Mouse (Mus musculus): Measurements from ENCODE around the gene Klhl30. TPM values are rescaled to one million over a fixed set of nuclear protein-coding genes. Genes with fewer than 3 reads are reported as not detected.

The Klhl30 gene
- polyA plus RNA-seq (2015; fragmentation: Nextera tagmentation; extraction: Ambion mirVana): 43.7 and 48.6 TPM in 2 replicates

DNA sequence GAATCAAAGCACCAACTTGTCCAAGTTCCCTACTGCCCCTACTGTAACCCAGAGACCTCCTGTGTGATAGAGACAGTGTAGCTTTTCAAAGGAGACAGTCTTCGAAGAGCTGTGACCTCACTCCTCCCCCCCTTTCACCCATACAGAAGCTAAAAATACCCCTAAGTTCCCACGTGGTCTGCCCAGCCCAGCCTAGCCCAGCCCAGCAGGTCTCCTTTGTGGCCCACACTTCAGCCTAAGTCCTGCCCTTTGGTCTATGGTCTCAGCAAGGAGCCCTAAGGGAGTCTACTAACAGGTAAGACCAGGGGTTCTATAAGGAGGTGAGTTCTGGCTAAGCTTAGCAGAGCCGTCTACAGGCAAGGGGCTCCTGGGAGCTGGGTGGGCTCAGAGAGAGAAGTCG lies at the start of gene Klhl30:
Gene Klhl30, plus strand, starts transcription at position 176 of the 400 bp plus-strand sequence.
- Histone ChIP-seq H3K4me1 (peaks cover 42% of the 10 kb centered on the region), H3K36me3 (peaks cover 23% of the 10 kb centered on the region), H3K4me2 (peak within 1 kb of the TSS; percentile 78), H3K9ac (peak within 1 kb of the TSS; percentile 84), H3K27me3 (replicated peaks) (peaks cover 15% of the 10 kb centered on the region), H3K9me3 (no peaks in the 10 kb centered on the region), H3K27ac (replicated peaks) (peak within 1 kb of the TSS; percentile 90), H3K4me3 (peak within 1 kb of the TSS; percentile 56)
- ATAC-seq (ENCODE audit: extremely low read depth, insufficient number of reproducible peaks, low FRiP score, low TSS enrichment): peak; percentile 48; the same call in 1 of the 2 replicates
- 23% methylated on average over 4 of the region's 4 CpGs for WGBS

DNA sequence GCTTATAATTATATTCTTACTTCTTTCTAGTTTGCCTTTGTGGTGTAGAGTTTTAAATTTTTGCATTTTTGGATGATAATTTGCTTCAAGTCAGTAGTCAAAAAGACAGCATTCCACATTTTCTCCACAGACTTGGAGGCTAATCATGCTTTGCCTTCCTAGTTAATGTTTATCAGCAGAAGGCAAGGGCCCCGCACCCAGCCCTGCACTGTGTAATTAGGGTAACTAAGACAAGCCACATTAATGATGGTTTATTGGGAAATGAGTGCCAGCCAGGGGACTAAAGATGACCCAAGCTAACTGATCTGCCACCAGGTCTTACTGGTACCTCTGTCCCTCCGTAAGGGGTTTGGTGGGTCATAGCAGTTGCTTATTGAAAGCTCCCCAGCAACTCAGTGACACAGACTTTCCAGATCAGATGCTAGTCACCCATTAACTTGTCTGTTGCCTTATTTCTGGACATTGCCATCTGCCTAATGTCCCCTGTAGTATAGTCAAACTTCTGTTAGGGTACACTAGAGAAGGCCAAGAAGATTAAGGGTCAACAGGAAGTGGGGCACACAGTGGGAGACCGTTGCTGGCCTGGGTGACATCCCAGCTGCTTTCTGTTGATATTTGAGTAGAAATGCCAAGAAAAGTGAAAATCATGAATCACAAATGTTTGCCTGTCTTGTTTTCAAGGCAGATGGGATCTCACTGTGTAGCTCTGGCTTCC lies 49.5 kb upstream of the Klhl30 start:
- Histone ChIP-seq H3K4me1 (peaks cover 18% of the 10 kb centered on the region), H3K9me3 (no peaks in the 10 kb centered on the region), H3K27me3 (replicated peaks) (no peaks in the 10 kb centered on the region), H3K4me2 (no peak overlapping the region), H3K9ac (no peak overlapping the region), H3K4me3 (no peak overlapping the region), H3K27ac (replicated peaks) (no peak overlapping the region), H3K36me3 (peaks cover 41% of the 10 kb centered on the region)
- ATAC-seq (ENCODE audit: extremely low read depth, insufficient number of reproducible peaks, low FRiP score, low TSS enrichment): no peak
- WGBS: 81% methylated on average over 3 of the region's 3 CpGs

- Histone ChIP-seq H3K4me1 (peaks cover 18% of the 10 kb centered on the region), H3K4me2 (no peak overlapping the region), H3K9me3 (no peaks in the 10 kb centered on the region), H3K4me3 (no peak overlapping the region), H3K36me3 (peaks cover 47% of the 10 kb centered on the region), H3K27me3 (replicated peaks) (no peaks in the 10 kb centered on the region), H3K9ac (no peak overlapping the region), H3K27ac (replicated peaks) (no peak overlapping the region)
- WGBS: 86% methylated on average over 3 of the region's 3 CpGs
- ATAC-seq (ENCODE audit: extremely low read depth, insufficient number of reproducible peaks, low FRiP score, low TSS enrichment): no peak
Observed at GRCm38 (mm10) chr1:91302021-91302420, 48.8 kb upstream of the Klhl30 start.

DNA sequence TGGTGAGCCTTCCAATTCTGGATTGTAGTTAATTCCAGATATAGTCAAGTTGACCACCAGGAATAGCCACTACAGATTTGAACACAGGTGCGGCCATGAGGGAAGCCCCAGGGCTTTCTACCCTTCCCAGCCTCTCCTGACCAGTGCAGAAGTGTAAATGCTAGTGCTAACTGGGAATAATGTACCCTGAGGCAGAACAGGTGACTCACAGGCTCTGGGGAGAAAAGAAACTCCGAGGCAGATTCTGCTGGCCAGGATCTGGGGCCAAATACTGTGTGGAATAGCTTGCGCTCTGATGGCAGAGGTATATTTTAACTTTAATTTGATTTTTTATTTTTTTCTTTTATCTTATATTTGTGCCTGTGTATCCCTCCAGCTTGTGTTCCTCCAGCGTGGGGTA lies 46.2 kb upstream of the Klhl30 start:
- H3K4me2 ChIP-seq: no peak overlapping the region
- ATAC-seq (ENCODE audit: extremely low read depth, insufficient number of reproducible peaks, low FRiP score, low TSS enrichment): no peak
- H3K36me3 ChIP-seq: peaks cover 73% of the 10 kb centered on the region
- no peak overlapping the region for H3K27ac ChIP-seq (replicated peaks)
- no peaks in the 10 kb centered on the region for H3K9me3 ChIP-seq
- H3K4me1 ChIP-seq: peaks cover 4% of the 10 kb centered on the region; the same call in 1 of the 2 replicates
- H3K27me3 ChIP-seq (replicated peaks): no peaks in the 10 kb centered on the region
- no peak overlapping the region for H3K9ac ChIP-seq
- 87% methylated on average over 4 of the region's 4 CpGs for WGBS
- no peak overlapping the region for H3K4me3 ChIP-seq

GRCm38 (mm10) chr1:91309366-91310085 lies 41.3 kb upstream of the Klhl30 start:
- H3K27me3 ChIP-seq (replicated peaks): no peaks in the 10 kb centered on the region
- ATAC-seq (ENCODE audit: extremely low read depth, insufficient number of reproducible peaks, low FRiP score, low TSS enrichment): no peak
- 86% methylated on average over 13 of the region's 13 CpGs for WGBS
- H3K27ac ChIP-seq (replicated peaks): no peak overlapping the region
- H3K36me3 ChIP-seq: peaks cover 84% of the 10 kb centered on the region
- peaks cover 16% of the 10 kb centered on the region for H3K4me1 ChIP-seq
- H3K4me3 ChIP-seq: no peak overlapping the region
- 0 out of 2 replicates have a peak, but pooled peaks cover 5% of the 10 kb centered on the region for H3K9me3 ChIP-seq
- H3K9ac ChIP-seq: no peak overlapping the region
- no peak overlapping the region for H3K4me2 ChIP-seq

DNA sequence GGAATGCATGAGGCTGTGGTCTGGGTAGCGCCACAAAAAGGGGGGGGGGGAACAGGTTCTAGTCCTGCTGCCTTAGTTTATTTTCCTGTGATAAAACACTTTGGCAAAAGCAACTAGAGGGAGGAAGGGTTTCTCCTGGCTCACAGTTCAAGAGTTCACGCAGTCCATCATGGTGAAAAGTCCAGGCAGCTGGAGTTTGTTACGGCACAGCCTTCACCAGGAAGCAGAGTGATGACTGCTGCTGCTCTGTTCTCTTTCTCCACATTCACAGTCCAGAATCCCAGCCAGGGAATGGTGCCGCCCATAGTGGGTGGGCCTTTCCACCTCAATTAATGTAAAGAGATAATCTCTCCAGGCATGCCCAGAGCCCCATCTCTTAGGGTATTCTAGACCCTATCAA lies 38.5 kb upstream of the Klhl30 start:
- Histone ChIP-seq H3K4me2 (no peak overlapping the region), H3K9ac (no peak overlapping the region), H3K36me3 (peaks cover 59% of the 10 kb centered on the region), H3K9me3 (0 out of 2 replicates have a peak, but pooled peaks cover 5% of the 10 kb centered on the region), H3K27ac (replicated peaks) (no peak overlapping the region), H3K4me3 (no peak overlapping the region), H3K4me1 (peaks cover 23% of the 10 kb centered on the region), H3K27me3 (replicated peaks) (no peaks in the 10 kb centered on the region)
- ATAC-seq (ENCODE audit: extremely low read depth, insufficient number of reproducible peaks, low FRiP score, low TSS enrichment): no peak
- WGBS: 69% methylated on average over 4 of the region's 4 CpGs

- 34% methylated on average over 5 of the region's 5 CpGs for WGBS
- Histone ChIP-seq H3K4me2 (peak overlapping the region; percentile 31), H3K9me3 (0 out of 2 replicates have a peak, but pooled peaks cover 5% of the 10 kb centered on the region), H3K4me1 (peaks cover 33% of the 10 kb centered on the region), H3K36me3 (peaks cover 49% of the 10 kb centered on the region), H3K27me3 (replicated peaks) (no peaks in the 10 kb centered on the region), H3K9ac (peak overlapping the region; percentile 33), H3K27ac (replicated peaks) (peak overlapping the region; percentile 84), H3K4me3 (no peak overlapping the region)
- no peak for ATAC-seq (ENCODE audit: extremely low read depth, insufficient number of reproducible peaks, low FRiP score, low TSS enrichment)
Observed at GRCm38 (mm10) chr1:91313251-91313650, 37.6 kb upstream of the Klhl30 start.

DNA sequence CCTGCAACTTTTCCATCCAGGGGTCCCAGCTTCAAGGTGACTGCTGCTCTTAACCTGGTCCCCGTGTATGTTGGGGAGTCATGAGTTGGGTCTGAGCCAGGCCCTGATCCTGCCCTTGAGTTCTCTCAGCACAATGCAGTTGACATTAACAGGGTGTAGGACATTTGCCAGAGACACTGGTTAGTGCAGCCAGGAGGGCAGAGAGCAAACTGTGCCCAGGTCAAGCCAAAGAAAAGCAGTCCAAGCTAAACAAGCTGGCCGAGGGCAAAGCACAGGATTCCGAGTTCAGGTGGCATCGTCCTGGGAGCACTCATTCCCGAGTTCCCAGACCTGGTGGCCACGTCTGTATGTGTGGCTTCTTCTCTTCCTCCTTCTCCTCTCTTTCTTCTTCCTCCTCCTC lies 33.2 kb upstream of the Klhl30 start:
- 73% methylated on average over 6 of the region's 6 CpGs for WGBS
- Histone ChIP-seq H3K9ac (no peak overlapping the region), H3K4me2 (no peak overlapping the region), H3K36me3 (peaks cover 6% of the 10 kb centered on the region; the same call in 1 of the 2 replicates), H3K9me3 (no peaks in the 10 kb centered on the region), H3K27me3 (replicated peaks) (no peaks in the 10 kb centered on the region; the same call in 1 of the 2 replicates), H3K4me3 (no peak overlapping the region), H3K27ac (replicated peaks) (peak overlapping the region; percentile 12; the same call in 1 of the 2 replicates), H3K4me1 (peaks cover 51% of the 10 kb centered on the region)
- ATAC-seq (ENCODE audit: extremely low read depth, insufficient number of reproducible peaks, low FRiP score, low TSS enrichment): no peak

DNA sequence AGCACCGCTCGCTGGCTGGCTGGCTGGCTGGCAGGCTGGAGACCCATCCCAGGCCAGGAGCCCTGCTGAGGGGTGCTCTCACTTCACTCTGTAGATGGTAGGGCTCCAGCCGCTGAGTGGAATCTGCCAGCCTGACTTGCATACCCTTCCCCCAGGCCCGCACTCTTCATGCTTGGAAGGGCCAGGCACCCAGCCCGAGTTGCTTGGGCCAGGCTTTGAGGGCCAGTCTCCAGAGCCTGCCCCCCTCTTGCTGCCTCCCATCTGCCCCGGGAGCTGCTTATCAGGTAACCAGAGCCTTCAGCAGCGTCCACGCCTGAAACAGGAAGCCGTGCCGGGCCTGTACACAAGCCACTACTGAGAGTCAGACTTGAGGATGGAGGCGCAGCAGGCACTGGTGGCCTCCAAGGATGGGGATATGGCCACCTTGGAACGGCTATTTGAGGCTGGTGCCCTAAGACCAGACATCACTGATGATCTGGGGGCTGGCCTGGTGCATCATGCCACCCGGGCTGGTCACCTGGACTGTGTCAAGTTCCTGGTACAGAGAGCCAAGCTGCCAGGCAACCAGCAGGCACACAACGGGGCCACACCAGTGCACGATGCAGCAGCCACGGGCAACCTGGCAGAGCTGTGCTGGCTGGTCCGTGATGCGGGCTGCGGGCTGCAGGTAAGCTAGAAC lies 28.9 kb upstream of the Klhl30 start, which contains the start of gene Espnl:
Gene Espnl, plus strand, starts transcription at position 316 of the 679 bp plus-strand sequence.
- Histone ChIP-seq H3K4me1 (peaks cover 32% of the 10 kb centered on the region), H3K9me3 (no peaks in the 10 kb centered on the region), H3K27me3 (replicated peaks) (peaks cover 10% of the 10 kb centered on the region; the same call in 1 of the 2 replicates), H3K4me2 (peak within 1 kb of the TSS; percentile 36), H3K27ac (replicated peaks) (peak within 1 kb of the TSS; percentile 48), H3K9ac (peak within 1 kb of the TSS; percentile 64), H3K36me3 (no peaks in the 10 kb centered on the region), H3K4me3 (no peak within 1 kb of the TSS)
- ATAC-seq (ENCODE audit: extremely low read depth, insufficient number of reproducible peaks, low FRiP score, low TSS enrichment): no peak; the same call in 1 of the 2 replicates
- 38% methylated on average over 19 of the region's 19 CpGs for WGBS

DNA sequence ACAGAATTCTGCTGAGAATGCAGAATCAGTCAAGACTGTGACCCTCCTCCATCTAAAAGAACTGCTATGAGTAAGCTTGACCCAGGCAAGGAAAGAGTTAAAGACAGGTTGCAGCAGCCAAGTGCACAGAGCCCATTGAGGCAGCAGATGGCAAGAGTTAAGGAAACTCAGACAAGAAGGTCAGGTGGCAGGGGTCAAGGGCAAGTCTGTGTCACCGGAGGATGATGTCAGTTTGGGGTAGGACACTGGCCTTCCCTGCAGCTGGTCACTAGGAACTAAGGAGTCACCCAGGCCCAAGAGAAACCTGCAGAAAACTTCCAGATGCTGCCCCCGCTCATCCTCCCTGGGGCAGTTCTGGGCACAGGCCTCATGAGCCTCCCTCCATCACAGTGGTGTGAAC lies 26.2 kb upstream of the Klhl30 start:
- ATAC-seq (ENCODE audit: extremely low read depth, insufficient number of reproducible peaks, low FRiP score, low TSS enrichment): no peak
- Histone ChIP-seq H3K27ac (replicated peaks) (no peak overlapping the region), H3K27me3 (replicated peaks) (peaks cover 15% of the 10 kb centered on the region; the same call in 1 of the 2 replicates), H3K36me3 (no peaks in the 10 kb centered on the region), H3K4me1 (peaks cover 13% of the 10 kb centered on the region), H3K9ac (no peak overlapping the region), H3K4me2 (no peak overlapping the region), H3K9me3 (no peaks in the 10 kb centered on the region), H3K4me3 (no peak overlapping the region)
- 67% methylated on average over 2 of the region's 2 CpGs for WGBS

DNA sequence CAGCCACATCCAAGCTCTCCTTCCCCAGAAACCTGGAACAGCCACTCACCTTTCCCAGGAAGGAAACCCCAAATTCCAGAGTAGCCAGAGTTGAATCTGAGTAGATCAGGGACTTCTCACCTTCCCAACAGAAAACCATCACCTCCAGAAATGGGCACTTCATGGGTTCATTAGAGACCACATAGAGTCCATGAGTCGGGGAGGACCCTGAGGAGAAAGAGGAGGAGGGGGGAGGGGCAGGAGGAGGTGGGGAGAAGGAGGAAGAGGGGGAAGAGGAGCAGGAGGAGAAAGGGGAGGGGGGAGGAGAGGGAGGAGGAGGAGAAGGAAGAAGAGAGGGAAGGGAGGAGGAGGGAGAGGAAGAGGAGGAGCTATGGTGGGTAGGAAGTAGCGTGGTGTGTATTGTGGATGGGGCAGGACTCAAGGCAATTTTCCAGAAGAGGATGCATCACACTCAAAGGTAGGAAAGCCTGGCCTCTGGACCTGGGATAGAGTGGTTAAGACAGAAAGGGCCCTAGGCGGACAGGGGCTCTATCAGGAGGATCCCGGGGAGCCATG lies 25.3 kb upstream of the Klhl30 start:
- Histone ChIP-seq H3K9ac (no peak overlapping the region), H3K4me2 (no peak overlapping the region), H3K27ac (replicated peaks) (no peak overlapping the region), H3K9me3 (no peaks in the 10 kb centered on the region), H3K4me1 (peaks cover 13% of the 10 kb centered on the region), H3K36me3 (no peaks in the 10 kb centered on the region), H3K4me3 (no peak overlapping the region), H3K27me3 (replicated peaks) (peaks cover 18% of the 10 kb centered on the region; the same call in 1 of the 2 replicates)
- ATAC-seq (ENCODE audit: extremely low read depth, insufficient number of reproducible peaks, low FRiP score, low TSS enrichment): no peak
- WGBS: 58% methylated on average over 4 of the region's 4 CpGs
